Mouse (Mus musculus): Measurements from ENCODE around the gene Odf2l.

DNA sequence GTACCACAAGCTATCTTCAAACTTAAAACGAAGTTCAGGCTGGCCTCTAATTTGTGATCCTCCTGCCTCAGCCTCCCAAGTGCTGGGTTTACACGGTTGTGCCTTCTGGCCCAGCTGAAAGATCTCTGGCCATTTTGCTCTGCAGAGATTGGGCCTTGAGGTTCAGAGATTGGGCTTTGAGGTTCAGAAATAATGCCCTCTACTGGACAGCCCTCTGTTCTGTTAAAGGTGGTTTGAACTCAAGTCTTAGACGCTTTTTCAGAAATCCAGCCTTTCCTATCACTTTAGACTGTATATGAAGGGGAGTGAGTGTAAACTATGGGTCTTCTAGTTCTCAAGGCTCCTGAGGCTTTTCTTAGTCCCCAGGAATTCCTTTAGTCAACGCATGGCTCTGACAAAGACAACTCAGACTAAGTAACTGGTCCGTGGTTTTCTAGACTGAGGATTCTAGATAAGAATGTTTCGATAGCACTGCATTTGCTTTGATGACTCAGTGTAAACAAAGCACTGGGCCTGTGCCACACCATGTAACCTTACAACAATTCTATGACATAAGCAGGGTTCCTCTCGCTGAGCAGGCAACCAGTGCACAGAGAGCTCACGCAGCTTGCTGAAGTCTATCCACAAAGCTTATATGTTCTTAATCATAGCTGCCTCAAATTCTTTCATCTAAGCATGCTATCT lies 77.0 kb downstream of the Odf2l start:
- TF ChIP-seq CTCF (IDR thresholded peaks at IDR 0.05; ENCODE audit: extremely low read depth, insufficient read depth, insufficient read length, insufficient replicate concordance): no peak
- TF ChIP-seq POLR2A (IDR thresholded peaks at IDR 0.05; ENCODE audit: low read depth, low read length): no peak

Measured in spleen, adult 2 months (tissue).